Mouse (Mus musculus) testis, adult 2 months (tissue): ENCODE data around the gene Hip1r. TPM values are rescaled to one million over a fixed set of nuclear protein-coding genes. Genes with fewer than 3 reads are reported as not detected.

Experiments used
- H3K27ac ChIP-seq: fragments of 200-500 bp; 2 replicates; pipeline ENCODE4 v1.5.1; 2012; ENCODE audit warnings: low read depth, low read length; ENCODE audit not compliant: control insufficient read depth, insufficient read depth
- H3K27me3 ChIP-seq: fragments of 200-500 bp; 2 replicates; pipeline ENCODE4 v1.6.1; 2012; ENCODE audit warnings: mild to moderate bottlenecking, low read length, moderate library complexity; ENCODE audit not compliant: control insufficient read depth, insufficient read depth
- H3K36me3 ChIP-seq: fragments of 200-500 bp; 2 replicates; pipeline ENCODE4 v1.6.1; 2012; ENCODE audit warnings: mild to moderate bottlenecking, low read length; ENCODE audit not compliant: control insufficient read depth, insufficient read depth
- H3K4me1 ChIP-seq: fragments of 200-500 bp; 2 replicates; pipeline ENCODE4 v1.6.1; 2012; ENCODE audit warnings: low read length; ENCODE audit not compliant: control insufficient read depth, insufficient read depth
- H3K4me3 ChIP-seq: fragments of 200-500 bp; 2 replicates; pipeline ENCODE4 v1.5.1; 2012; ENCODE audit warnings: low read depth, mild to moderate bottlenecking, low read length, moderate library complexity, mixed read lengths; ENCODE audit not compliant: control insufficient read depth
- CTCF ChIP-seq: fragments of 200-500 bp; IDR thresholded peaks from 2 replicates; pipeline ENCODE4 v1.5.1; 2012; ENCODE audit warnings: low read depth, mild to moderate bottlenecking, inconsistent platforms, low read length, moderate library complexity; ENCODE audit not compliant: control insufficient read depth, insufficient read depth, insufficient replicate concordance
- POLR2A ChIP-seq: fragments of 200-500 bp; IDR thresholded peaks from 2 replicates; pipeline ENCODE4 v1.6.1; 2012; ENCODE audit warnings: low read depth, mild to moderate bottlenecking, inconsistent platforms, low read length, moderate library complexity; ENCODE audit not compliant: control insufficient read depth
- polyA plus RNA-seq: library from polyadenylated mRNA; depleted of rRNA; stranded (reverse); fragments of >200 nt; gene quantifications from 2 replicates; pipeline ENCODE4 v1.2.3, GENCODE M21; 2012

Gene Hip1r
- polyA plus RNA-seq, 1 experiment: 8.7 TPM

DNA sequence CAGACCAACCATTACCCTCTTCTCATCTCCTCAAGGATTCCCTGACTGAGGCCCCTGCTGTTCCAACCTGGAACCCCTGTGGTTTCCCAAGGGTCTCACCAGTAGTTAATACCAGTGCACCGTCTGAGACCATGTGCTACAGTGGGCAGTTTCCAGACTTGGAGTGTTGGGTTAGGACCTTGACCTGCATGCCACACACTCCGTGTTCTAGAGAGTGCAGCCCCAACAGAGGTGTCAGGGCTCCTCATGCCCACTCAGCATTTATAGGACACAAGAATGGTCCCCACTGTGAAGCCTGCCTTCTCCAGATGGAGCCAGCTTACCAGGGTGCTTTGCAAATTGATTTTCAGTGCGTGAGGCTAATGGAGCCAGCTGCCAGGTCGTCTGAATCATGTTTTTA, 29.9 kb downstream of the Hip1r start:
- Histone ChIP-seq H3K27me3 (no peaks in the 10 kb centered on the region), H3K36me3 (no peaks in the 10 kb centered on the region; the same call in none of the 2 replicates), H3K4me1 (no peaks in the 10 kb centered on the region), H3K27ac (no peak overlapping the region), H3K4me3 (no peak overlapping the region)
- no peak for TF ChIP-seq POLR2A
- no peak for TF ChIP-seq CTCF

DNA sequence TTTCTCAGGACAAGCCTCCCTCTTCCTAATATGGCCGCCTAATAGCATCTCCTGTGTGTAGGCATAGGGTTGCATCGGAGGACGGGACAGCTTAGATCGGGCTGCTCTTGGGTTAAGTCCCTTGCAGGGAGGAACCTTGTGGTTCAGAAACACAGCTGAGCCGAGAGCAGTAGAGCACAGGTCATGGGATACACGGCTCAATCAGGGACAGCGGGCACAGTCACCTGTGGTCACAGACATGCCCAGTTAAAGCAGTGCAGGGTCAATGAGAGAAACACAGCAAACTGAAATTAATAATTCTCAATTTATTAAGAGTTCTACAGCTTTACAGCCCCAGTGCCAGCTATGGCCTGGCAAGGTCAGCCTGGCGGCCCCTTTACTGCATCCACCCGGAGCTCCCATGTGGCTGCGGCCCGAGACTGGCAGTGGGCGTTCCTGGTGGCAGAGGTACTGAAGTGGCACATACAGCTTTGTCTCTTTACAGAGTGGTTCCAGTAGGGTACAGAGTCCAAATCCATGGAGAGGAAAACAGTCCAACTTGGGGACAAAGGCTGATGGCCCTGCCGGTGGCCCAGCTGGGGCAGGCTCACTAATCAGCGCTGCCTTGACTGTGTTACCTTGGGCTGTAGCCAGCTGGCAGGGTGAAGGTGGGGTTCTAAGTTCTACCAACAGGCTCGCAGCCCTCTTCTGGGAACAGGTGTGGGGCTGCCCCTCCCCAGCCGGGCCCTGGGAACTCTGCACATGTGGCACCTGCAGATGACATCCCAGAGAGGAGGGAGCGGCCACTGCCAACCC, 31.1 kb downstream of the Hip1r start:
- H3K36me3 ChIP-seq: no peaks in the 10 kb centered on the region; the same call in 1 of the 2 replicates
- no peak overlapping the region for H3K27ac ChIP-seq
- no peaks in the 10 kb centered on the region for H3K4me1 ChIP-seq
- H3K4me3 ChIP-seq: no peak overlapping the region
- H3K27me3 ChIP-seq: no peaks in the 10 kb centered on the region
- TF ChIP-seq POLR2A (no peak), CTCF (no peak)

DNA sequence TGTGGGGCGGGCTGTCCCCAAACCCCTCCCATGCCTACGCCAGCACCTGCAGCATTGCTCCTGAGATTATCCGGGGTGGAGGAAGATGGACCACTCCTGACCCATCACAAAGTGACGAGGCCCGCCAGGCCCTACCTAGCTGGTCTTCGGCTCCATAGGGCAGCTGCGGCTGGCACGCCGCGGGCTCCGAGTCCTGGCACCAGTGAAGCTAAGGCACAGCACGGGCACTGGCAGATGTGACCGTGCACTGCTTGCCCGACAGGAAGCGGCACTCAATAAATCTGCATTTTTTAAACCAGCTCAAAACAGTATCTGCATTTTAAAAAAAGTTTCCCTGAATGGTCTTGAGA, 31.7 kb downstream of the Hip1r start:
- no peaks in the 10 kb centered on the region; the same call in 1 of the 2 replicates for H3K36me3 ChIP-seq
- TF ChIP-seq CTCF (no peak), POLR2A (no peak)
- H3K27ac ChIP-seq: no peak overlapping the region
- H3K27me3 ChIP-seq: no peaks in the 10 kb centered on the region
- H3K4me3 ChIP-seq: no peak overlapping the region
- H3K4me1 ChIP-seq: no peaks in the 10 kb centered on the region

DNA sequence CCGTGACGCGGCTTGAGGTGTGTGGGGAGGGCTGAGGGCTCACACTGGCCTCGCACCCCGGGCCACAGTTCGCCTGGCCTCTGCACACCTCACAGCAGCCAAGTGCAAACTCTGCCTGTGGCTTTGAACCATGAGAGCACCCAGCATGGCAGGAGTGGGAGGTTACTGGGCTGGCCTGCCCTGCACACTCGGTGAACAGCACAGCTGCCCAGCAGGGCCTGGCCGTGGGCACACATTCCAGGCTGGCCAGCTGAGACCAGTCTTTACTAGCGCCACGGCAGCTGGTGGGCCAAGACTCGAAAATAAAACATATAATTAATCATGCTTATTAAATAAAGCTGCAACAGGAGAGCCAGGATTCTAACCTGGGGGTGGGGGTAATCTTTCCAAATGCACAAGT, 32.2 kb downstream of the Hip1r start:
- H3K4me1 ChIP-seq: no peaks in the 10 kb centered on the region
- H3K4me3 ChIP-seq: no peak overlapping the region
- no peaks in the 10 kb centered on the region for H3K36me3 ChIP-seq
- no peaks in the 10 kb centered on the region for H3K27me3 ChIP-seq
- no peak for TF ChIP-seq POLR2A
- TF ChIP-seq CTCF: no peak
- no peak overlapping the region for H3K27ac ChIP-seq

DNA sequence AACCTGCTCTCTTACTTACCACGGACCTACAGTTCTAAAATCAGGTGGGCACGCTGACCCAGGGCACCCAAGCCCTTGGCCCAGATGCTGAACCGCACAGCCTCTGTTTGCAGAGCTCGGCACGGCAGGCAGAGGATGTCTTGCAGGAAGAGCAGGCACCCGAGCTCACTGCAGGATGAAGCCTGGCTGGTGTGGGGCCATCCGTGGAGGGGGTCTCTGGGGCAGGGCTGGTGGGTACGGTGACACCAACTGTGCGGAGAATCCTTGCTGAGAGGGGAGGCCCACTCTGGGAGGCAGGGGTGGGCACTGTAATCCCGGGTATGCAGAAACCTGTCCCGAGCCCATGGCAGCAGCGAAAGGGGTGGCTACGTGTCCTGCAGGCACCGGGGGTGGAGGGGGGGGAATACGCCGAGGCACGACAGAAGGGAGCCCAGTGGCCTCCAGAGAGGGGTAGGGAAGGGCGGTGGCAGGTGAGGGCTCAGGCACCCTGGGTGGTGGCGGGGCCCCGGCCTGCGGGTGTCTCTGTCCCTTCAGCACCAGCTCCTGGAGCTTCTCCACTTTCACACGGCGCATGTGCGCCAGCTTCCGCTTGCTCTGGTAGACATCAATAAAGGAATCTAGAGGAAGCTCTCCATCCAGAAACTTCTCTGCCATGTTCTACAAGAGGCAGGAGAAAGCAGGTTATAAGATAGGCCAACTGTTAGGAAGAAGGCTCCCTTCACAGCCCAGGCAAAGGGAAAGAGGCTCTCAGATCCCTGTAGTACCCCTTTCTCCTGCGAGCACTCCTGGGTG, 32.9 kb downstream of the Hip1r start:
- Histone ChIP-seq H3K27me3 (no peaks in the 10 kb centered on the region), H3K27ac (no peak overlapping the region), H3K4me3 (no peak overlapping the region), H3K36me3 (no peaks in the 10 kb centered on the region), H3K4me1 (no peaks in the 10 kb centered on the region)
- TF ChIP-seq POLR2A: no peak
- no peak for TF ChIP-seq CTCF

DNA sequence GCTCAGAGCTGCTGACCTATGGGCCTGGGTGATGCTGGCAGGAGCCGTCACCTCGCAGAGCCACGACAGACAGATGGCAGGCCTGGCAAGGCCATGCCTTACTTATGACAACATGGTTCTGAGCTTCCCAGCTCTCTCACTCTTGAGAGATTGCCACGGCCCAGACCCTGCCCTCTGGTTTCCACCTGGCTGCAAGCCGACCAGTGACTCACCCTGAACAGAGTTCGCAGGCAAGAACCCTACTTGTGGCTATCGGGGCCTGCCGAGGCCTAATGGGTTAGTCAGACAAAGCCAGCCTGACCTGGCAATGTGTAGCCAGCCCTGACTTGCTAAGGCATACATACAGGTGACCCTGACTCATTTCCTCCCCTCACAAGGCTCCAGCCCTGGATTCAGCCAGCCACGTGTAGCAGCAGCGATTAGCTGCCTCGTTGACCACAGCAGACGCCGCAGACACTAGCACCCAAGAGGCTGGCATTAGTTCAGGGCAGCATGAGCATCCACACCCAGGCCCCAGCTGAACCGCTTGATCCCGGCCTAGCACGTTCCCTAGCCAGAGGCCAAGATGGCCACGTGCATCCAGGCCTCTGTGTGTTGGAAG, 33.6 kb downstream of the Hip1r start:
- no peaks in the 10 kb centered on the region for H3K27me3 ChIP-seq
- no peaks in the 10 kb centered on the region; the same call in 1 of the 2 replicates for H3K4me1 ChIP-seq
- TF ChIP-seq POLR2A (no peak), CTCF (no peak)
- H3K27ac ChIP-seq: no peak overlapping the region
- H3K36me3 ChIP-seq: no peaks in the 10 kb centered on the region
- no peak overlapping the region for H3K4me3 ChIP-seq

DNA sequence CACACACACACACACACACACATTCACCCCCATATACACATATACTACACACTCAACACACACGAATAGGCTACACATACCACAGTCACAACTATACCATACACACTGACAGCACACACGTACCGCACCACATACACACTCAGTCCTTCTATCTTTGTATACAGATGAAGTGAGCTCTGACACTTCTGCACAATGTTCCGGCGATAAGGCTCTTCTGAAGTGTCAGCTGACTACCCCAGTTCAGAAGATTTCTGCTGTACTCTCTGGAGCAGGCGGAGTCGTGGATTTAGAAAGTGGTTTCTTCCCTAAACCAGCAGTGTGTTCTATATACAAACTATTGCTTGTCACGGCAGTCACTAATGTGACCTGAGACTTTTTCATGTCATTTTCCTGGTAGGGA, 36.6 kb downstream of the Hip1r start:
- Histone ChIP-seq H3K36me3 (no peaks in the 10 kb centered on the region), H3K4me1 (peaks cover 4% of the 10 kb centered on the region), H3K27ac (no peak overlapping the region), H3K4me3 (no peak overlapping the region), H3K27me3 (no peaks in the 10 kb centered on the region)
- TF ChIP-seq POLR2A: no peak
- TF ChIP-seq CTCF: no peak
